Mouse (Mus musculus) lung, adult 2 months (tissue): ENCODE data around the gene Alcam.

Experiments used
- CTCF ChIP-seq: fragments of 200-500 bp; IDR thresholded peaks from 2 replicates; pipeline ENCODE4 v1.5.1; 2011; ENCODE audit warnings: mild to moderate bottlenecking, low read length, control low read depth; ENCODE audit not compliant: insufficient read depth
- POLR2A ChIP-seq: fragments of 200-500 bp; IDR thresholded peaks from 2 replicates; pipeline ENCODE4 v1.6.1; 2011; ENCODE audit warnings: low read depth, mild to moderate bottlenecking, control low read depth, low read length, borderline replicate concordance; ENCODE audit errors: extremely low read depth

DNA sequence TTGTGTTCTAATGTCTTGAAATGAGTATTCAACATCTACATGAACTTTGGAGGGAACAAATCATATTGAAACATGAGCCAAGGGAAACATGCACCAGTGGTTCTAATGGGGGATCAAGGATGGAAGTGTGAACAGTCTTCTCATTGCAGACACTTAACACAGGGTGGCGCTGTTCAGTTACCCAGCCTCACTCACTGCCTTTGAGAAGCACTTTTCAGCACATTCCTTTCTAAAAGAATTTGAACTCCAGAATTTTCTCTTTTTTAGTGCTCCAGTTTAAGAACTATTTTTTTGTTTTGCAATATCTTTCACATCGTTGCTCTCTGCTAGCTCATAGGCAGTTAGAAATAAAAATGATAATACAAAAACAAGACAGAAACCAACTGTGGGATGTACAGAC is 234.8 kb downstream of the Alcam start:
- TF ChIP-seq POLR2A = no peak
- TF ChIP-seq CTCF = peak; percentile 53
